In genomic region chr16:32854050-32854571, GRCm38 (mm10) we compare ENCODE assay signal across 10 mouse cellular contexts. TPM values are rescaled to one million over a fixed set of nuclear protein-coding genes. Genes with fewer than 3 reads are reported as not detected.
A peak's percentile ranks its signal among the peaks of the same experiment; 100 is the strongest.
DNase-seq lines count a peak whose midpoint lies in the region; ATAC-seq and TF ChIP-seq lines count a peak whose summit lies in the region.
"Had no signal": no experiment of that assay in that cellular context is flagged by ENCODE, and none has a peak within 500 bp of the region (broad histone marks: within the 10 kb centered on the region; RNA-seq: fewer than 3 reads in every experiment).

No protein-coding gene starts in this region.

- peaks cover 16% of the 10 kb centered on the region; the same call in 1 of the 2 replicates for H3K36me3 ChIP-seq in intestine, embryonic 14.5 days (ENCODE audit: control insufficient read depth, insufficient read depth, low read length)
- H3K36me3 ChIP-seq in intestine, postnatal 0 days (ENCODE audit: control insufficient read depth, insufficient read depth) = peaks cover 28% of the 10 kb centered on the region
- peaks cover 33% of the 10 kb centered on the region for H3K36me3 ChIP-seq in heart, embryonic 13.5 days
- H3K36me3 ChIP-seq in stomach, postnatal 0 days (ENCODE audit: control insufficient read depth, insufficient read depth, low read length) = peaks cover 2% of the 10 kb centered on the region; the same call in 1 of the 2 replicates

- no peak for DNase-seq in intestine, embryonic 14.5 days (ENCODE audit: low spot score)
- peak; percentile 23 to 37 for DNase-seq in right cerebral cortex, adult 2 months (ENCODE audit: low spot score in 2 of 2)
- DNase-seq in right cerebral cortex, postnatal 25 days = no peak
- DNase-seq in stomach, postnatal 0 days (ENCODE audit: low spot score) = no peak
- DNase-seq in adrenal gland, adult 18-20 months (ENCODE audit: low spot score in 2 of 2) = no peak
- no peak for DNase-seq in embryo, embryonic 10 days (ENCODE audit: low spot score)

- WGBS in intestine, embryonic 14.5 days = 75% methylated on average over 2 of the region's 2 CpGs
- 74% methylated on average over 2 of the region's 2 CpGs for WGBS in intestine, postnatal 0 days
- 20% methylated on average over 2 of the region's 2 CpGs for WGBS in heart, embryonic 13.5 days
- WGBS in stomach, postnatal 0 days = 60% methylated on average over 2 of the region's 2 CpGs

- H3K4me1 ChIP-seq in intestine, embryonic 14.5 days (replicated peaks; ENCODE audit: control insufficient read depth, insufficient read depth, low read length) = 0 out of 2 replicates have a peak, but pooled peaks cover 3% of the 10 kb centered on the region
- 0 out of 2 replicates have a peak, but pooled peaks cover 3% of the 10 kb centered on the region for H3K4me1 ChIP-seq in intestine, postnatal 0 days (replicated peaks; ENCODE audit: control insufficient read depth, insufficient read depth, low read length)
- H3K4me1 ChIP-seq in heart, embryonic 13.5 days = peaks cover 56% of the 10 kb centered on the region
- no peaks in the 10 kb centered on the region; the same call in 1 of the 2 replicates for H3K4me1 ChIP-seq in stomach, postnatal 0 days (replicated peaks; ENCODE audit: control insufficient read depth, insufficient read depth)

- no peaks in the 10 kb centered on the region for H3K27me3 ChIP-seq in intestine, embryonic 14.5 days (replicated peaks; ENCODE audit: control insufficient read depth, insufficient read depth, low read length)
- H3K27me3 ChIP-seq in intestine, postnatal 0 days (replicated peaks; ENCODE audit: control insufficient read depth, insufficient read depth, low read length) = no peaks in the 10 kb centered on the region
- no peaks in the 10 kb centered on the region for H3K27me3 ChIP-seq in heart, embryonic 13.5 days (replicated peaks)
- H3K27me3 ChIP-seq in stomach, postnatal 0 days (ENCODE audit: control insufficient read depth, insufficient read depth, low read length) = no peaks in the 10 kb centered on the region

- H3K4me2 ChIP-seq in intestine, embryonic 14.5 days (ENCODE audit: low read length) = no peak overlapping the region
- H3K4me2 ChIP-seq in intestine, postnatal 0 days (replicated peaks; ENCODE audit: low read depth) = no peak overlapping the region
- peak overlapping the region; percentile 55 for H3K4me2 ChIP-seq in heart, embryonic 13.5 days
- no peak overlapping the region for H3K4me2 ChIP-seq in stomach, postnatal 0 days (replicated peaks; ENCODE audit: low read depth)

- H3K4me3 ChIP-seq in intestine, embryonic 14.5 days (ENCODE audit: low read depth, low read length) = no peak overlapping the region
- H3K4me3 ChIP-seq in intestine, postnatal 0 days (ENCODE audit: low read depth, low read length) = no peak overlapping the region
- H3K4me3 ChIP-seq in heart, embryonic 13.5 days = peak overlapping the region; percentile 14; the same call in 1 of the 2 replicates
- H3K4me3 ChIP-seq in stomach, postnatal 0 days (ENCODE audit: low read depth, low read length) = no peak overlapping the region

- no peak for ATAC-seq in intestine, embryonic 14.5 days (replicated peaks; ENCODE audit: low FRiP score, low TSS enrichment, low read depth)
- ATAC-seq in intestine, postnatal 0 days = no peak
- peak; percentile 40; the same call in 1 of the 2 replicates for ATAC-seq in heart, embryonic 13.5 days (ENCODE audit: extremely low read depth, insufficient number of reproducible peaks, low FRiP score, low TSS enrichment)
- ATAC-seq in stomach, postnatal 0 days (ENCODE audit: low FRiP score, low TSS enrichment) = no peak

- H3K9ac ChIP-seq in intestine, embryonic 14.5 days (ENCODE audit: low read length) = no peak overlapping the region
- H3K9ac ChIP-seq in intestine, postnatal 0 days (ENCODE audit: low read depth, low read length) = no peak overlapping the region
- H3K9ac ChIP-seq in heart, embryonic 13.5 days = peak overlapping the region; percentile 67
- H3K9ac ChIP-seq in stomach, postnatal 0 days (ENCODE audit: low read length) = no peak overlapping the region

- H3K27ac ChIP-seq in intestine, embryonic 14.5 days (ENCODE audit: low read depth) = peak overlapping the region; percentile 38; the same call in 1 of the 2 replicates
- H3K27ac ChIP-seq in intestine, postnatal 0 days (ENCODE audit: low read depth, low read length) = no peak overlapping the region
- H3K27ac ChIP-seq in heart, embryonic 13.5 days (replicated peaks) = peak overlapping the region; percentile 95
- peak overlapping the region; percentile 58; the same call in 1 of the 2 replicates for H3K27ac ChIP-seq in stomach, postnatal 0 days (replicated peaks)

- H3K9me3 ChIP-seq in intestine, embryonic 14.5 days (ENCODE audit: control insufficient read depth, low read length) = no peaks in the 10 kb centered on the region
- no peaks in the 10 kb centered on the region for H3K9me3 ChIP-seq in intestine, postnatal 0 days (ENCODE audit: control insufficient read depth)
- no peaks in the 10 kb centered on the region for H3K9me3 ChIP-seq in heart, embryonic 13.5 days
- H3K9me3 ChIP-seq in stomach, postnatal 0 days (ENCODE audit: control insufficient read depth, low read length) = no peaks in the 10 kb centered on the region

- TF ChIP-seq CTCF in intestine, postnatal 0 days (IDR thresholded peaks at IDR 0.05; ENCODE audit: low read depth) = no peak
- no peak for TF ChIP-seq CTCF in stomach, postnatal 0 days (IDR thresholded peaks at IDR 0.05; ENCODE audit: low read depth)

- TF ChIP-seq EP300 in stomach, postnatal 0 days (optimal IDR thresholded peaks at IDR 0.05) = no peak

RNA-seq across cellular contexts. Expression of gene Fyttd1, which starts 23.2 kb away (rescaled TPM):
- 103 and 107 TPM in 2 replicates for polyA plus RNA-seq in intestine, embryonic 14.5 days (2014; fragmentation: Nextera tagmentation; extraction: Ambion mirVana)
- polyA plus RNA-seq in intestine, postnatal 0 days (2015; fragmentation: Nextera tagmentation; extraction: Ambion mirVana) = 52.7 and 52.8 TPM in 2 replicates
- 102 and 116 TPM in 2 replicates for polyA plus RNA-seq in heart, embryonic 13.5 days (2015; fragmentation: Nextera tagmentation; extraction: Ambion mirVana)
- polyA plus RNA-seq in stomach, postnatal 0 days (2015; fragmentation: Nextera tagmentation; extraction: Ambion mirVana) = 60.4 and 66.5 TPM in 2 replicates
- 100 to 1,000 TPM; 109 to 111 TPM for total RNA-seq in adrenal gland, adult 18-20 months (2021)

RNA-seq across cellular contexts. Expression of gene Rubcn, which starts 23.5 kb away (rescaled TPM):
- 18.2 and 19.3 TPM in 2 replicates for polyA plus RNA-seq in intestine, embryonic 14.5 days (2014; fragmentation: Nextera tagmentation; extraction: Ambion mirVana)
- polyA plus RNA-seq in intestine, postnatal 0 days (2015; fragmentation: Nextera tagmentation; extraction: Ambion mirVana) = 8.3 and 8.6 TPM in 2 replicates
- polyA plus RNA-seq in heart, embryonic 13.5 days (2015; fragmentation: Nextera tagmentation; extraction: Ambion mirVana) = 24.2 and 26.5 TPM in 2 replicates
- 7.1 and 8.3 TPM in 2 replicates for polyA plus RNA-seq in stomach, postnatal 0 days (2015; fragmentation: Nextera tagmentation; extraction: Ambion mirVana)
- total RNA-seq in adrenal gland, adult 18-20 months (2021) = 10 to 100 TPM; 23.1 to 24.3 TPM

RNA-seq across cellular contexts. Expression of gene Smbd1, which starts 43.8 kb away (rescaled TPM):
- not detected in 2 replicates for polyA plus RNA-seq in intestine, embryonic 14.5 days (2014; fragmentation: Nextera tagmentation; extraction: Ambion mirVana)
- 2.3 and 3.2 TPM in 2 replicates for polyA plus RNA-seq in intestine, postnatal 0 days (2015; fragmentation: Nextera tagmentation; extraction: Ambion mirVana)
- polyA plus RNA-seq in heart, embryonic 13.5 days (2015; fragmentation: Nextera tagmentation; extraction: Ambion mirVana) = not detected in 2 replicates
- polyA plus RNA-seq in stomach, postnatal 0 days (2015; fragmentation: Nextera tagmentation; extraction: Ambion mirVana) = 0.19 and 0.21 TPM in 2 replicates
- total RNA-seq in adrenal gland, adult 18-20 months (2021) = not detected
- total RNA-seq: layer of hippocampus, adult 8-10 months had no signal

RNA-seq across cellular contexts. Expression of gene Muc20, which starts 56.9 kb away (rescaled TPM):
- polyA plus RNA-seq in intestine, embryonic 14.5 days (2014; fragmentation: Nextera tagmentation; extraction: Ambion mirVana) = 0.04 TPM in 1 of 2 replicates, not detected in the other
- not detected in 2 replicates for polyA plus RNA-seq in intestine, postnatal 0 days (2015; fragmentation: Nextera tagmentation; extraction: Ambion mirVana)
- 0.06 and 0.20 TPM in 2 replicates for polyA plus RNA-seq in heart, embryonic 13.5 days (2015; fragmentation: Nextera tagmentation; extraction: Ambion mirVana)
- 0.51 and 0.61 TPM in 2 replicates for polyA plus RNA-seq in stomach, postnatal 0 days (2015; fragmentation: Nextera tagmentation; extraction: Ambion mirVana)
- total RNA-seq in adrenal gland, adult 18-20 months (2021) = under 1 TPM in 1 of 2 experiments, not detected in 1; 0.10 TPM
- total RNA-seq: ES-E14 had no signal

RNA-seq across cellular contexts. Expression of gene Lrch3, which starts 59.8 kb away (rescaled TPM):
- polyA plus RNA-seq in intestine, embryonic 14.5 days (2014; fragmentation: Nextera tagmentation; extraction: Ambion mirVana) = 22.1 and 22.7 TPM in 2 replicates
- 7.8 and 8.4 TPM in 2 replicates for polyA plus RNA-seq in intestine, postnatal 0 days (2015; fragmentation: Nextera tagmentation; extraction: Ambion mirVana)
- 14.2 and 16.4 TPM in 2 replicates for polyA plus RNA-seq in heart, embryonic 13.5 days (2015; fragmentation: Nextera tagmentation; extraction: Ambion mirVana)
- polyA plus RNA-seq in stomach, postnatal 0 days (2015; fragmentation: Nextera tagmentation; extraction: Ambion mirVana) = 5.4 and 8.1 TPM in 2 replicates
- total RNA-seq in adrenal gland, adult 18-20 months (2021) = 10 to 100 TPM; 27.9 to 33.1 TPM

Comparison
In these comparisons a context has a peak if more than half of its experiments do, and no peak if none do; other contexts are left out.
1. DNase-seq: peak in right cerebral cortex, adult 2 months (2 of 2); none in intestine, embryonic 14.5 days (single experiment), right cerebral cortex, postnatal 25 days (single experiment), stomach, postnatal 0 days (single experiment), adrenal gland, adult 18-20 months (0 of 2) and embryo, embryonic 10 days (single experiment).